Mouse (Mus musculus): Measurements from ENCODE around the gene Spon1. TPM values are rescaled to one million over a fixed set of nuclear protein-coding genes. Genes with fewer than 3 reads are reported as not detected.

Spon1 gene
- total and polyA plus RNA-seq, 2 experiments from 2014 or later: 35.7 to 39.5 TPM

DNA sequence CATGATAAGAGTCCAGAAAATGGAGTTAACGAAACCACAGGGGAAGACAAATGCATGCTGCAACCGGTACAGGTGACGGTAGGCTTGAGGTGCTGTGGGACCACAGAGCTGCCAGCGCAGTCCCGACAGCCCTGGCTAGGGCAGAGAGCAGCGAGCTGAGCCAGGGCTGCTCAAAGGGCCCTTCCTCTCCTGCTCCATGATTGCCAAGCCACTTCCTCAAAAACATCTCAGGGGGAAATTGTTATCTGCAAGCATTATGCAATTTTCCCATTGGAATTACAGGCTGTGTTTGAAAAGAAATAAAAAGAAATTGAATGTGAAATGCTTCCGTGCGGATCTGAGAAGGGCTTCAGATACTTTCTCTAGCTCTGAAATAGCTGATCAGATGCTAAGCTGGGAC is 240.7 kb downstream of the Spon1 start:
- H3K4me3 ChIP-seq (ENCODE audit: low read depth, low read length): no peak overlapping the region

DNA sequence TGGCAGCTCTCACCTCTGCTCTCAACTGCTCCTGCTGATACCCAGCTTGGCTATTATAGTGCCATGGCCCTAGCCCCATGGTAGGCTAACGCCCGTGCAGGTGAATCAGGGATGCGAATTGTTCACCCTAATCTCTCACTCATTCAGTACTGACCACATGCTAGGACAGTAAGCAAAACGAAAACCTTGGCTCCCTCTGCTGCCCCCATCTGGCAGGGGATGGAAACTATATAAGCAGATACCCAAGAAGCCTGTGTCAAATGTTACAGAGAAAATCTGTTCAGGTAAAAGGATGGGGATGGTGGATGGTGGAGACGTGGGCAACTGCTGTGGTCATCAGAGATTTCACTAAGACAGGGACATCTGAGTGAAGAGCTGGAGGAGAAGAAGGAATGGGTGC is 241.8 kb downstream of the Spon1 start:
- peak; percentile 54 for TF ChIP-seq CTCF (IDR thresholded peaks at IDR 0.05)
- DNase-seq (ENCODE audit: low spot score) (no peak), ATAC-seq (ENCODE audit: low FRiP score) (no peak)
- no peaks in the 10 kb centered on the region for H3K27me3 ChIP-seq (ENCODE audit: insufficient read depth, low read length)
- H3K4me3 ChIP-seq (ENCODE audit: low read depth, low read length): no peak overlapping the region
- 65% methylated on average over 5 of the region's 5 CpGs for WGBS
- H3K4me1 ChIP-seq (ENCODE audit: insufficient read depth, low read length): peaks cover 5% of the 10 kb centered on the region; the same call in 1 of the 2 replicates
- no peaks in the 10 kb centered on the region for H3K36me3 ChIP-seq (ENCODE audit: insufficient read depth, low read length)
- H3K27ac ChIP-seq (ENCODE audit: low read depth, low read length): no peak overlapping the region
- no peak overlapping the region for H3K9ac ChIP-seq (replicated peaks; ENCODE audit: low read length, poor library complexity, severe bottlenecking)
- H3K4me2 ChIP-seq (ENCODE audit: low read depth, low read length, poor library complexity, severe bottlenecking): no peak overlapping the region
- no peaks in the 10 kb centered on the region for H3K9me3 ChIP-seq (ENCODE audit: low read length)

More for the DNA sequence above, 240.7 kb downstream of the Spon1 start:
- no peaks in the 10 kb centered on the region for H3K27me3 ChIP-seq (ENCODE audit: insufficient read depth, low read length)
- H3K36me3 ChIP-seq (ENCODE audit: insufficient read depth, low read length): no peaks in the 10 kb centered on the region
- DNase-seq (ENCODE audit: low spot score): no peak
- no peak for ATAC-seq (ENCODE audit: low FRiP score)
- no peaks in the 10 kb centered on the region for H3K4me1 ChIP-seq (ENCODE audit: insufficient read depth, low read length)
- no peak overlapping the region for H3K9ac ChIP-seq (replicated peaks; ENCODE audit: low read length, poor library complexity, severe bottlenecking)
- H3K9me3 ChIP-seq (ENCODE audit: low read length): no peaks in the 10 kb centered on the region
- TF ChIP-seq CTCF (IDR thresholded peaks at IDR 0.05): no peak
- H3K4me2 ChIP-seq (ENCODE audit: low read depth, low read length, poor library complexity, severe bottlenecking): no peak overlapping the region
- no peak overlapping the region for H3K27ac ChIP-seq (ENCODE audit: low read depth, low read length)
- 72% methylated on average over 8 of the region's 8 CpGs for WGBS

DNA sequence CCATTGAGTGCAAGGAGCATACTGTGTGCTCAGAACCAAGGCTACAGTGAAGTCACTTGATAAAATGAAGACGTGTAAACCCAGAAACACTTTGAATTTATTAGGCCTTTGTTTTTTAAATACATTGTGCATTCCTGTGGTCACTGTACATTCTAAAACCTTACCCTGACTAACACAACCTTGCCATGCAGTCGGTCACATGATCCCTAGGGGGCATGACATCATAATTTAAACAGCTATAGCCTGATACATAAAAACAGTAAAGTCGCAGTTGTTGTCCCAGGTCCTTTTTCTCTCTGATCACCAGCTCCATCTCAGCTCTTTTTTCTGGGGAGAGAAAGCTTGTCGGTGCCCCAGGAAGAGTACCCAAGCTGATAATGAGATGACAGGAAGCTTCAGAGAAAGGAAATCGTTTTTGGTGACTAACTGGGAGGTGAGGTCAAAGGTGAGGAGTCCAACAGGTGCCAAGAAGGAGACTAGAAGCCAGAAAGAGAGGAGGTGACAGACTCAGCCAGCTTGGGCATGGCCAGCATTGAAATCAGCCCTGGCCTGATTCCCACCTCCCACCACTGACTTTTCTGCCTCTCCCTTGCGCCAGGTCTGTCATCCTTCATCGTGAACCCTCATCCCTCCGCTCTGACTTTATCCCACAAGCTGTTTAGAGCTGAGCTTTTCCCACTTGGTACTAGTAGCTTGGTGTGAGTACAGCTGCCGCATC is 246.1 kb downstream of the Spon1 start:
- 60% methylated on average over 9 of the region's 9 CpGs for WGBS
- H3K4me3 ChIP-seq (ENCODE audit: low read depth, low read length): no peak overlapping the region
- TF ChIP-seq CTCF (IDR thresholded peaks at IDR 0.05): no peak
- no peaks in the 10 kb centered on the region for H3K36me3 ChIP-seq (ENCODE audit: insufficient read depth, low read length)
- no peak for DNase-seq (ENCODE audit: low spot score)
- peaks cover 5% of the 10 kb centered on the region; the same call in 1 of the 2 replicates for H3K4me1 ChIP-seq (ENCODE audit: insufficient read depth, low read length)
- no peak overlapping the region for H3K27ac ChIP-seq (ENCODE audit: low read depth, low read length)
- H3K4me2 ChIP-seq (ENCODE audit: low read depth, low read length, poor library complexity, severe bottlenecking): no peak overlapping the region
- no peak overlapping the region for H3K9ac ChIP-seq (replicated peaks; ENCODE audit: low read length, poor library complexity, severe bottlenecking)
- ATAC-seq (ENCODE audit: low FRiP score): no peak
- no peaks in the 10 kb centered on the region for H3K9me3 ChIP-seq (ENCODE audit: low read length)
- H3K27me3 ChIP-seq (ENCODE audit: insufficient read depth, low read length): no peaks in the 10 kb centered on the region

GRCm38 (mm10) chr7:114016001-114016949 is 250.5 kb downstream of the Spon1 start:
- Histone ChIP-seq H3K9me3 (ENCODE audit: low read length) (no peaks in the 10 kb centered on the region), H3K4me1 (ENCODE audit: insufficient read depth, low read length) (peaks cover 5% of the 10 kb centered on the region; the same call in 1 of the 2 replicates), H3K36me3 (ENCODE audit: insufficient read depth, low read length) (no peaks in the 10 kb centered on the region), H3K9ac (replicated peaks; ENCODE audit: low read length, poor library complexity, severe bottlenecking) (no peak overlapping the region), H3K4me3 (ENCODE audit: low read depth, low read length) (no peak overlapping the region), H3K27ac (ENCODE audit: low read depth, low read length) (no peak overlapping the region), H3K27me3 (ENCODE audit: insufficient read depth, low read length) (no peaks in the 10 kb centered on the region), H3K4me2 (ENCODE audit: low read depth, low read length, poor library complexity, severe bottlenecking) (no peak overlapping the region)
- 77% methylated on average over 8 of the region's 8 CpGs for WGBS
- no peak for DNase-seq (ENCODE audit: low spot score)
- ATAC-seq (ENCODE audit: low FRiP score): no peak
- TF ChIP-seq CTCF (IDR thresholded peaks at IDR 0.05): no peak

- Histone ChIP-seq H3K27ac (ENCODE audit: low read depth, low read length) (no peak overlapping the region), H3K9me3 (ENCODE audit: low read length) (no peaks in the 10 kb centered on the region), H3K4me3 (ENCODE audit: low read depth, low read length) (no peak overlapping the region), H3K27me3 (ENCODE audit: insufficient read depth, low read length) (no peaks in the 10 kb centered on the region), H3K4me1 (ENCODE audit: insufficient read depth, low read length) (no peaks in the 10 kb centered on the region), H3K4me2 (ENCODE audit: low read depth, low read length, poor library complexity, severe bottlenecking) (no peak overlapping the region), H3K9ac (replicated peaks; ENCODE audit: low read length, poor library complexity, severe bottlenecking) (no peak overlapping the region), H3K36me3 (ENCODE audit: insufficient read depth, low read length) (no peaks in the 10 kb centered on the region)
- no peak for TF ChIP-seq CTCF (IDR thresholded peaks at IDR 0.05)
- DNase-seq (ENCODE audit: low spot score) (no peak), ATAC-seq (ENCODE audit: low FRiP score) (no peak)
- WGBS: 91% methylated on average over 3 of the region's 3 CpGs
These were observed 253.1 kb downstream of the Spon1 start for GRCm38 (mm10) chr7:114018861-114019260.

Measured in midbrain, postnatal 0 days (tissue).